Mouse (Mus musculus) lung, postnatal 25 days (tissue): ENCODE data around the gene Fars2.
"Not testable (repeated sequence)": the region's sequence is repeated elsewhere in the genome, so short reads cannot be mapped to it uniquely, and the experiment has no call there.

ENCODE experiments used
- DNase-seq: peaks from one replicate; pipeline ENCODE4 v3.0.0; 2022; ENCODE audit warnings: low spot score

Gene Fars2

DNA sequence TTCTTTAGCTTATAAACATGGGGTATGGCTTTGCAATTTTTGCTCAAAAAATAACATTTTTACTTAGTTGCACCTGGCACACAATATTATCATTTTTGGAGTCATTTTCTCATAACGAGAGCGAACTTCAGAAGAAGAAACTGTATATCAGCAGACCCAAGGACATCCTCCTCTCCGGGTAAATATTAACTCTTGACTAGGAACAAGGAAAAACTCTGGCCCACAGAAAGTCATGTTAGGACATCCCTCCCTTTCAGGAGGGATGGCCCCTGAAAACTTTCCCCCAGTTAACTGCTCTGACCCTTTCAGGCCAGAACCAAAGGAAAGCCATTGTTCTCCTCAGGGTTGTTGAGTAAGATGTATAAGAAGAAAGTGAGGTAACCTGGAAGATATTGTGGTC, 348.9 kb downstream of the Fars2 start:
- DNase-seq, result not testable (repeated sequence)

DNA sequence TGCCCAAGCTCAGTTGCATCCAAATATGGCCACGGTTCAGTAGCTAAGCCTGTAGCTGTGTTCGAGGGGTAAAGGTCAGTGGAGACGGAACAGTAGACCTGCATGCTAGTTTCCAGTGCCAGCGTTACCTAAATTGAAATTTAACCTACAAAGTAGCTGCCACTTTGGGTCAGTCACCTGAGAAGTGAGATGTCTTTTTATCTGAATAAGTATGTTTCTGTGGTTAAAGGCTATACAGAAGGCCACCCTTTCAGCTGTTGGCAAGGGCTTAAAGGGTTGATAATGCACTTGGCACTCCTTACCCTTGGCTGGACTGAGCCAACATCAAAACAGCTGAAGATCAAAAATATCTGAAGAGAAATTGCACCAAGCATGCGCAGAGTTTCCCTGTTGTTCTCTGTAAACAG, 349.3 kb downstream of the Fars2 start:
- DNase-seq, result no peak

DNA sequence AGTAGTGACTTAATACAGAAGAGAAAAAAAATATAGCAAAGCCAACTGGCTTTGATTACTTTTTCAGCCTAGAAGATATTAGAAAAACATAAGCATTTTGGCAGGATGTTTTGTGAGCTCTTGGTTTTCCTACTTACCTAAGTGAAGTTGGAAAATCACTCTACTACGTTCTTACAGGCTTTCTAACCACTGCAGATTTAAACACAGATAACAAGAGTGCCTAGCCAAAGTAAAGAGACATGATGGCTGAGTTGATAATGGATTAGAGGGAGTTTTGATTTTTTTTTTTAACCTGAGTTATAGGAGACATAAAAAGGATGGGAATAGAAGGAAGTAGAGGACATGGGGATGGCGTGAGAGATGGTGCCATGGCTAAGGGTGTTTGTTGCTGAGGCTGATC, 350.6 kb downstream of the Fars2 start:
- no peak for DNase-seq

DNA sequence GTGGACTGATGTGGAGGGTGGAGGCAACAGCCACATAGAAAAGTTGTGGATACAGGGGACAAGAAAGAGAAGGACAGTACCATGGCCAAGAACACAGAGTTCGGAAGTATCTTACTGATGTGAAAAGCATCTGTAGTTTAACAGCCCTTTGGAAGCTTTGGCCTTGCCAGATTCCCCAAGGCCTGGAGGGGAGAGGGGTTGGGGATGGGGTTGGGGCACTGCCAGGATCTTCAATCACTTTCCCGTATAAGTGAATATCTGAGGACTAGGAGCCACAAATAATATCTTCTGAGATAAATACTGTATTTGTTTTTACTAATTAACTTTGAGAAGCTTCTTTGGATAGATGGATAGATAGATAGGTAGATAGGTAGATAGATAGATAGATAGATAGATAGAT, 351.8 kb downstream of the Fars2 start:
- no peak for DNase-seq

DNA sequence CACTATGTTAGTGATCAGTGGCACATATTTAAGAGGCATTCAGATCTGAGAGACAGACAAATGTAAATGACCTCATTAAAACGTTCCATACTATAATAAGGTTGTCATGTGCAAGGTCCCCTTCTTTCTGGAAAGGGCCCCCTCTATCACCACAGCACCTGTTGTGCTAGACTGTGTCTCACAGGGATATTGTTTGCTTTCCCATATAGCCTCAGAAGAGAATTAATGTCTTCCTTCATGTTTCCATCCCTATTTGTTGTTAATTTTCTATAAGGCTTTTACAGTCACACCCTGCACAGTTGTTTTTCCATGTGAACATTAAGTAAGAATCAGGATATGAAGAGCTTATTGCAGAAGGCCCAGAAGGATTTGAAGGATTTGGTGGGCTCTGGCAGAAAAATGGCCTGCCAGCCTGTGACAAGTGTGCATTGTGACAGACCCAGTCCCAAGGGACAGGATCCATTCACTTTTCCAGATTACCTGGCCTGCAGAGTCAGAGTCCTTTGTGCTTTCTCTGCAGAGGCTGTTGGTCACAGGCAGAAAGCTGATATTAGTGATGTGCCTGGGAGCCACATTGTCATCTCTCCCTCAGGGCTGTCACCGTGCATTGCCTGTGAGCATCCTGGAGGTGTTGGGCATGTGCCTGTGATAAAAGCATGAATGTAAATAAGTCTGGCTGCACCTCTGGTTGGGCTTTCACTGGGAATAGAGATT, 352.4 kb downstream of the Fars2 start:
- no peak for DNase-seq

DNA sequence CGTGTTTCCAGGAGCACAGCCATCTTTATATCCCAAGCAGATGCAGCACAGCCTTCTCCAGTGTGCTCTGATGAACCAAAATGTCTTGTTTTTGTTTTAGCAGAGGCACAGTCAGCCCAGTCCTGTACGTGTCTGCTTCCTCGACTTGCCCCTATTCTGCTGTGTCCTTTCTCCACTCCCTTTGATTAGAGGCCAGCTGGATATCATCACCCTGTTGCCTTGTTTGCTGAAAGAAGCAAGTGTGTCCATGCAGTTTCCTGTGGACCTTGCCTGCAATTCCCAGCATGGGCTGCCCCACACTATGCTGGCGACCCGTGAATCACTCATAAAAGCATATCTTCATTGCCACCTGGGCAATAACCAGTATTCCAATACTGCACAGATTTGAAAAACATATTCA, 360.4 kb downstream of the Fars2 start:
- no peak for DNase-seq

DNA sequence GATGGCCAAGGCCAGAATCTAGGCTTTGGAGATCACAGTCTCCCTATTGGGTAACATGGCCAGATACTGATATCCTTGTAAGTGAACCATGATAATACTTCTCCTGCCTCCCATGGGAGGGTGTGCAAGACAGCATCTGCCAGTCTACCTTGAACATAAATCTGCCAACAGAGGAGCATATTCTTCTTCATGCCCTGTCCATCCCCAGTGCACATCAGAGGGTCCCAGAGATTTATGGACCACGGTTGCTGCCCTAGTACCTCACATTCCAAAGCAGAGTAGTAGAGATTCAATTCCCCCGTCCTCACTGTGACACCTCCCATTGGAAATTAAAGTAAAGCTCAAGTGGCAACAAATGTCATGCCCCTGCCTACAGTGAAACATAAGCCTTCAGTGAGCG, 361.0 kb downstream of the Fars2 start:
- DNase-seq, result no peak

DNA sequence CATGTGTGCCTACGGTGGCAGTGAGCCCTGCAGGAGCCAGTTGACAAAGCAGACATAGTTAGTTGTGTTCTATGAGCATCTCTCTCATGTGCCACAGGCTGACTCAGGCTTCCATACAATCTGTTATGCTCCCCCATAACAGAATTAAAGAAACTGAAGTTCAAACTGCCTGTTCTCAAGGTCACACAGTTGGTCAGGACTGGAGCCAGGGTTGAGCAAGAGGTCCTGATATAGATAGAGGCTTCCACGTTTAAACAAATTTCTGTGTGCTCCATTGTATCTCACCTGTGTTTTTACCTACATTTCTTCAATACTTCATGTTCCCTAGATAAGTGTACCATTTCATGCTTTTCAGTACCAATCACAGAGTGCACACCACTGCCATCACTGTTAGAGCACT, 362.9 kb downstream of the Fars2 start:
- DNase-seq, result no peak

DNA sequence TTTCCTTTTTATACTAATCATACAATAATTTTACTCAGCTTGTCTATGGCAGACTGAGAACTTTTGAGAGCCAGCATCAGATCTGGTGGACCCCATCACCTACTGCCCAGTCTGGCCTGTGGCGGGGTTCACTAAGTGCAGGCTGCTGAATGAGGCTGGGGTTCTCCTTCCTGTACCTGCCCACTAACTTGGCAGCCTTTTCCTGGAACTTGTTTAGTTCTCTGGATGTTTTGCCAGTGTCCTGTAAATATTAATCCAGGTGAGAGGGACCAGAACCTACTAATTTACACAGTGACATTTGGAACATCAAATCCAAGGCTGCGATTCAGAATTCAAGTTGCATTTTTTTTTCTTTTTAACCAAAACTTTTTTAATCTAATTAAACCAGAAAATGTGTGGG, 367.2 kb downstream of the Fars2 start:
- DNase-seq, result no peak

DNA sequence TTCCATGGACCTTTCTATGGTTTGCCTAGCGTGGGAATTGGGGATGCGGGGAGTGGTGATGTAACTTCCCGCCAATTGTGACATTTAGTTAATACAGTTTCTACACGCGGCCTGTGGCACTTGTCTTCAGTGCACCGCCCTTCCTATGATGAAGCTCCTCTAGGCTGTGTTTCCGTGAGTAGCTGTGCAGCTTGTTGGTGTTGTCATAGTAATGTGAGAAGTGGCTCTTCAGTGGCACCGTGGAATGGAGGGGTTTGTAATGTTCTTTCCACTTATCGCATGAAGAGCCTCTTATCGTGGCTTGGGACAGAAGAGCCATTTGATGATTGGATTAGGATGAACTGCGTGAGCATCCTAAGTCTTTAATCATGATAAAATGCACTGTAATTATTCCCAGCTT, 369.5 kb downstream of the Fars2 start:
- peak; percentile 43 for DNase-seq

DNA sequence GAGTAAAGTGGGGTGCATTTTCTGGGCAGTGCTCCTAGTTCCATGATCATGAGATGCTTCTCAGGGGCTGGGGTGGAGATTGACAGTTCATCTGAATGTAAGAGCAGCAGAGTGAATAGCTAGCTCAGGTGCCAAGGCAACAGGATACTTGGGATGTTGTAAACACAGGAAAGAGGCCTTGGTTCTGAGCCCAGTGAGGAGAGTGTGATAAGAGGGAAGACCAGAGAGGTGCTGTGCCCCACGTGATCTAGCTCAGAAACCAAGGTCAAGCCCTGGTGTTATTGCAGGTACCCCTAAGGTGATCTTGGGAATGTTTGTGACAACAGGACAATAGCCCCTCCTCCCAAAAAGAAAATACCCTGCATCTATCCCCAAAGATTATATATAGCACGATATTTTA, 372.2 kb downstream of the Fars2 start:
- peak; percentile 42 for DNase-seq

DNA sequence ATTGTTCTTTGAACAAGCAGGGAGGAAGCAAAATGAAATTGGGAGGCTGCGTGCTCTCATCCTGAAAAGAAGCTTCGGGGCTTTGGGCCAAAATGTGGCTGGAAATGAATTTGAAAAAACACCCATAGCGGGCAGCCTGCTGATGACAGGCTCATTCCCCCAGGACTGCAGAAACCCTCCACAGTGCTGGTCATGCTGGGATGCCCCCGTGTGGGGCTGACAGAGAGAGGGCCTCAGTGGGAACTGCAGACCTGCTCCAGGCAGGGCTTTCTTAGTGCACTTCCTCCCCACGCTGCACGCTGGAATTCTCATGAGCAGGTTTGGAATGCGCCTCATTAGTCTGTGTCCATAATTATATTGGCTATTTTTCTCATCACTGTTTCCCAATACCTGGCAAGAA, 373.4 kb downstream of the Fars2 start:
- no peak for DNase-seq

DNA sequence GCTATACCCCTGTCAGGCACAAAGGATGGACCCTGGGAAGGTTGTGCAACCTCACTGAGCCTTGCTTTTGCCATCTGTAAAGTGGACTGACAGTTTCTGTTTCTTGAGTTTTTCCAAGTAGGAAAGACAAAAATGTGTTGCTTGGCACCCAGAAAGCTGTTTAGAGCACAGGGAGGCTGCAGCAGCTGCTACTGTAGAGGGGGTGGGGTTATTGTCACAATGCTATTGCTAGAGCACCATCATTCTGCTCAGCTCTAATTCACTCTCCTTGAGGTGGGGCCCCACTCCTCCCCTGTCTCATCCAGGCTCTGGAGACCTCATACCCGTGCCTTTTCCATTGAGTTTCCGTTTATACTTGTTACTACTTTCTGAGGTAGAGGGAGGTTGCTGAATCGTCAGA, 375.2 kb downstream of the Fars2 start:
- no peak for DNase-seq

DNA sequence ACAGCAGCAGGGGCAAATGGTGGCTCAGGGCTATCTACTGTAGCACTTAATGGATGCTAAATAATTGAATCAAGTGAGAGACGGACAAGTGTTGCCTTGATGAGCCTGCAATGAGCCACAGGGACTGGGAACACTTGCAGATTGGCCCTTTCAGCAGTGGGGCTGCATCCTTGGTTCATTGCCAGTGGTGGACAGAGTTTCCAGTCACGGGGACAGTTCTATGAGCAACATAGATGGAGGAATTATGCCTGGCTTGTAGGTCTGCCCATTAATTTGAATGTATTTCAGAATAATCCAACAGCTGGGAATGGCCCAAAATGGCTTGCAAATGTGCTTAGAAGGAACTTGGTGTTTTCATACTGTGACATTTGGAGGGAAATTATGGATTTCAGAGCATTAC, 376.1 kb downstream of the Fars2 start:
- no peak for DNase-seq

DNA sequence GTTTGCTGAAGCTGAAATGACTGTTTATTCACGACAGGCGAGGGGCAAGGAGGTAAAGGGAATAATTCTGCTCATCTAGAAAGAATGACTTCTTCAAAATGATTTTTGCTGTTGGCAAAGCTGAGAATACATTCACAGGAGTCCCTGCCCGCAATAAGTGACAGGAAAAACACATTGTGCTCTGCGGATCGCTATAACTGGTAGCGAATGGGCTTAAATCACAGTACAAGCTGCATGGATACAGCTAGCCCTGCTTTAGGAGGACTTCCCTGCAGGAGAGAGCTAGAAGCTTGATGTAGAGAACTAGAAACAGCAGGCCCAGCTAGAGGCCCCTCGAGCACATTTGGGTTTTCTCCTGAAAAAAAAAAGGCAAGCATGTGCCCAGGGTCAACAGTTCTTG, 376.6 kb downstream of the Fars2 start:
- no peak for DNase-seq

DNA sequence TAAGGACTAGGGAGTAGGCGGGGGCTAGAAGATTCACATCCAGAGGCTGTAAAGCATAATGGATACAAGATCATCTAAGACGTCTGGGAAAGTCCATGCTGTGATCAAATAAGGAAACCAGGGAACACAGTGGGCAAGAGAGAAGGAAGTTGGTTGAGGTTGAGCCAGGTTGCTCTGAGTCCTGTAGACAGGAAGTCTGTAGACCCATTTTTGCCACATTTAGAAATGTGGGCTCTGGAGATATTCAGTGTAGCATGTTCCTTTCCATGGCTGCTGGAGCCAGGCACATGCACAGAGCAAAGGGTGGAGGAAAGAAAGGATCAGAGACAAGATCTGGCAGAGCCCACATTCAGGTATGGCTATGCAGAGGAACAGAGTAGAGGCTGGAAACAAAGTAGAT, 378.8 kb downstream of the Fars2 start:
- no peak for DNase-seq

DNA sequence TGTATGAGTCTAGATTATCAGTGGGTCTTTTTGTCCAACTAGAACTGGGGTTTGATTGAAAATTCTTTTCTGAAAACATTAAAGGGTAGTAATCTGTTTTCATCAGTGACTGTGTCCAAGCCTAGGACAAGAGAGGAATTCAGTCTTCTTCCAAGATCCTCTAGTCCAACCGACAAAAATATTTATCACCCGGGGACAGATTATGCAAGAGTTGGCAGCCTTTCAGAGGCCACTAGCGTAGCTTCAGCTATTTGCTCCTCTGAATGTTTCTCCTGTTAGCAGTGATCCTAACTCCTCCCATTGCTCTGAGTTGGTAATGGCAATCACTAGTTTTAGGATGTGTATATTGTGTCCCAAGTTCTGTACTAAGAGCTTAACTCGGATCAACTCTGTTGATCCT, 380.1 kb downstream of the Fars2 start:
- peak; percentile 76 for DNase-seq

DNA sequence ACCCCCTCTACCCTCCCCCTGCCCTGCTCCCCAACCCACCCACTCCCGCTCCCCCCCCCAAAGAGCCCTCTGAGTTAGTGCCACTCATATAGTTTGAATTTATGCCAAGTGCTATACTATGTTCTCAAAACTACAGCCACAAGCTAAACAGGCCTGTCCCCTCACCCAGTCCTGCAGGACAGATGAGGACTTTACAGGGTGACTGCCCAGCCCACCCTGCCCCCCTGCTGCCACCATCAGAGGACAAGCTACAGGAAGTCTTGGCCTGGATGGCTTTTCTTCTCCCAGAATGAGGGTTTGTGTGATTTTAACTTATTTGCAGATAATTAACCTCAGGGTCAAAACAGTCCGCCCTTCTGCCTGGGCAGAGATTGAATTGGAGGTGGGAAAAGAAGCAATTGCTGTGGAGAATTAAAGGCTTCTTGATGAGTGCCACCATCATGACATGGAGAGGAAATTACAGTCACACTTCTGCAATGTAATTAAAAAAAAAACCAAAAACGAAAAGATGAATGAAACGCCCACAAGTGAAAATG, 383.2 kb downstream of the Fars2 start:
- no peak for DNase-seq

DNA sequence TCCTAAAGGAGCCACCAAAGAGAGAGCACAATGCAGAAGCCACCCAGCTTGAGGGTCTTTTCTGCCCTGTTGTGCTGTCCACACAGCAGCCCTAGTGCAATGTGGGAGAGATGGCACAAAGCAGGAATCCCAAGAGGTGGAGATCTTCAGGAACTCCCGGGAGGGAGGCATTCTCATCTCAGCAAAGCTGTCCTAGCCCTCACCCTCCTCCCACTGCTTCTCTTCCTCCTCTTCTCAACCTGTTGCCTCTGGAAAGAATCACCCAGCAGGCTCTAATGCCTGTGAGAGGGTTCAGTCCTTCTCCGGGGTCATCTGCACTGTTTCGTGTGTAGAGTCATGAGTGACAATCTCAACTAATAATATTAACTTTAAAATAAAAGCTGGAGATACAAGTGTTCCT, 386.3 kb downstream of the Fars2 start:
- DNase-seq, result no peak

DNA sequence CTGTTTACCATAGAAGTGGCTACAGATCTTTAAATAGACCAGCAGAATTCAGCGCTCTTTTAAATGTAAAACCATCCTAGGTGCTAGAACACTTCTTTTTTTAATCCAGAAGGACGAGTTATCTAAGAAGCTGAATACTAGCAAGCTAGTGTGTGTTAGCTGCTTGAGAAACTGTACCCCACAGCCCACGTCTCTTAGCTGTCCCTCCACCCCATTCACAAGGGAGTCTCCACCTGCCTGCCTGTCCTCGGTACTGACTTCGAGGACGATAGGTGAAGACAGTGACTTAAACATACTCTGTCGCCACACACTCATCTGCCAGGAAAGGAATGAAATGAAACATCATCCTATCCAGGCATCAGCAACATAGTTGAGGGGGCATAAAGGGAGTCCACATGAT, 386.8 kb downstream of the Fars2 start:
- DNase-seq, result no peak

DNA sequence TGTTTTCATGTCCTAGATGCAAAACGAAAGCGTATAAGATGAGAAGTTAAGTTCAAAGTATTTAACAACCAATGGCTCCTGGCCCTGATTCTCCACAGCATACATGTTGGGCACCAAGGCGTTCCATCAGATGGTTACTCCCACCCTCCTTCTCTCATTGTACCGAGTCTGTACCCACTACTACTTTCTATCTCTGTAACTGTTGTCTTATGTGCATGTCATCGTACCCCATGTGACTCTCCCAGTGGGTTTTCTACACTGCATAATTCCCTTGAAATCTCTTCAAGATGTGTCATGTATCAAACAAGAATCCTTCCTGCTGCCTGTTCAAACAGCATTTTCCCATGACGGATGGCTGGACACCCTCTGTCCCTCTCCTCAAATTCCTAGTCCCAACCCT, 388.5 kb downstream of the Fars2 start:
- DNase-seq, result no peak

DNA sequence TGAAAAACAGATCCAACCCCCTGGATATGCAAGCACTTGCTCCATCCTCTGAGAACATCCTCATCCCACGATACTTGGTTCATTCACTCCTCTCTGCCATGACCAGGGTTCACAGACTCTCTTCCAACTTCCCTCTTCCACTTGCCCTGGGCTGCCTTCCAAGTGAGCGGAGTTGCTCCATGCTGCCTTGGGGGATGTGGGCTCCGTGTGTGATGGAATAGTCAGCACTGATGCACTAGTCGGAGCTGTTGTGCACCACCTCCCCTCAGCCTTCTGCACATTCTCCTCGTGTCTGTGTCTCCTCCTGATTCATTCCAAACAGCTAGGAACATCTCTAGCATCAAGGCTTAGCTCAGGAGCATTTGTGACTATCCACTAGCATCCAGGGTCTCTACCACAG, 389.1 kb downstream of the Fars2 start:
- DNase-seq, result no peak

DNA sequence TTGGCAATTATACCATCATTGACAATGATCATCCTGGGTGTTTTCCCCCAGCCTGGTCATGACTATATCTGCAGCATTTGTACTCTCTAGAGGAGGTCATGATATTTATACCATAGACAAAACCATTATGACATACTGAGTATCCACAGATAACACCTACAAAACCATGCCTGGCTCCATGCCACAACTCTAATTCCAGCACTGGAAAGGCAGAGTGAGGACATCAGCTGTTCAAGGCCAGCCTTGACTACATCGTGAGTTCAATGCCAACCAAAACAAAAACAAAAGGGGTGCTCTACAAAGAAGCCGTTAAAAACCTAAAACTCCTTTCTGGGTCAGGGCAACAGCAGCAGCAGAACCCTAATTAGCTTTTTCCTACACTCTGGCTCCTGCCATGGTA, 392.9 kb downstream of the Fars2 start:
- no peak for DNase-seq

DNA sequence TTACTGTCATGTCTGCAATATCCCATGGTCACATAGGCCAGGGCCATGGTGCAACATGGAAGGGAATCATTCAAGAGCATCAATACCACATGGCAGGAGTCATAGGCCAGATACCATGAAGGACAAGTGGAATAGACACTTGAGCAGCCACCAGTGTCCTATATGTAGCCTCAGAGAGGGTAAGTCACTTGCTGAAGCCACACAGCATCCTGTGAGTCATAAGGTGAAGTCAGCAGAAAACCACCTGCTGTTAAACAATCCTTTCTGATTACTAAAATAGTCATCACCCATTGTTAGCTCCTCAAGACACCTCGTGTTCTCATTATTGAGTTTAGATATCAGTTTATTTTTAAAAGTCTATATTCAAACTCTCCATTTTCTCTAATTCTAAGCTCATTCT, 395.9 kb downstream of the Fars2 start:
- DNase-seq, result no peak
